Mouse (Mus musculus): Measurements from ENCODE around the gene Lrrc38. TPM values are rescaled to one million over a fixed set of nuclear protein-coding genes. Genes with fewer than 3 reads are reported as not detected.
A peak's percentile ranks its signal among the peaks of the same experiment; 100 is the strongest.

Lrrc38 gene
- polyA plus RNA-seq, 1 experiment from 2014 or later = 0.07 TPM

DNA sequence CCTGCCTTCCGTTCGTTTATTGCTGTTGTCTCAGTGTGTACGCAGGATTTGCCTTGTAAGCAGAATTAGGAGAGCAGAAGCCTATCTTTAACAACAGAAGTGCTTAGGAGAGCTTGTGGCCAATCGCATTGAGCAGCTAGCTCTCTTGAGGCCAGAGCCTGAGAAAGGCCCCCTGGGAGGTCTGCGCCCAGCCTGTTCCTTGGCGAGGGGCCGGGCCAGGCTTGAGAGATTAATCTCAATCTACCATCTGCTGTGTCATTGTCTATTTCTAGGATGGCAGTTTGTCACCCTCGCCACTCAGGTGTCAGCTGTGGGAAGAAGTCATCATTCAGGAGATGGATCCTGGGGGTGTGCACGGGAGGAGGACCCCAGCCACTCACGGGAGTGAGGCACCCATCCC, 12.0 kb downstream of the Lrrc38 start:
- Histone ChIP-seq H3K27ac (no peak overlapping the region), H3K4me2 (no peak overlapping the region), H3K4me3 (no peak overlapping the region), H3K9ac (no peak overlapping the region), H3K4me1 (no peaks in the 10 kb centered on the region), H3K36me3 (no peaks in the 10 kb centered on the region), H3K27me3 (no peaks in the 10 kb centered on the region), H3K9me3 (no peaks in the 10 kb centered on the region)
- no peak for ATAC-seq (ENCODE audit: borderline replicate concordance, extremely low read depth, low FRiP score, low TSS enrichment)
- whole genome bisulfite sequencing = 66% methylated on average over 10 of the region's 10 CpGs

- Histone ChIP-seq H3K27me3 (no peaks in the 10 kb centered on the region), H3K4me1 (no peaks in the 10 kb centered on the region), H3K36me3 (no peaks in the 10 kb centered on the region), H3K9me3 (no peaks in the 10 kb centered on the region), H3K4me2 (no peak overlapping the region), H3K27ac (no peak overlapping the region), H3K9ac (no peak overlapping the region), H3K4me3 (no peak overlapping the region)
- 46% methylated on average over 15 of the region's 15 CpGs for WGBS
- ATAC-seq (ENCODE audit: borderline replicate concordance, extremely low read depth, low FRiP score, low TSS enrichment) = no peak
These were observed 17.0 kb downstream of the Lrrc38 start for GRCm38 (mm10) chr4:143366415-143367041.

DNA sequence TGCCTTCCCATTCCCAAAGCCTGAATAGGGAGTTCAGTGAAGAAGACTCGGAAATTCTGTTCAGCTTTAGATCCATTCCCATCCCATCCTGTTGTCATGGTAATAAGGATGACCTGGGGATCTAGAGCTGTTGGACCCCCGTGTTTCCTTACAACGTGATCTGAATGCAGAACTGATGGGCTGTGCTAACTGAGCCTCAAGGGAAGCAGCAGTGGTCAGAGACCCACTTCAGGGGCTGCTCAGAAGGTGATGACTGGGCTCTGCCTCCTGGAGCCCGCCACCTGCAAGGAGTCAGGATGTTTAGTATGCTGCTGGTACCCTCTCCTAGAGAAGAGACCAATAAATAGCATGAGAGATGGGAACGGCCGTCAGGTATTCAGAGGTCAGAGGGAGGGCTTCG, 29.9 kb downstream of the Lrrc38 start:
- Histone ChIP-seq H3K27me3 (peaks cover 11% of the 10 kb centered on the region; the same call in 1 of the 2 replicates), H3K4me3 (no peak overlapping the region), H3K4me1 (no peaks in the 10 kb centered on the region), H3K9me3 (no peaks in the 10 kb centered on the region), H3K36me3 (no peaks in the 10 kb centered on the region), H3K27ac (no peak overlapping the region), H3K4me2 (no peak overlapping the region), H3K9ac (no peak overlapping the region)
- ATAC-seq (ENCODE audit: borderline replicate concordance, extremely low read depth, low FRiP score, low TSS enrichment) = no peak
- 36% methylated on average over 7 of the region's 7 CpGs for WGBS

DNA sequence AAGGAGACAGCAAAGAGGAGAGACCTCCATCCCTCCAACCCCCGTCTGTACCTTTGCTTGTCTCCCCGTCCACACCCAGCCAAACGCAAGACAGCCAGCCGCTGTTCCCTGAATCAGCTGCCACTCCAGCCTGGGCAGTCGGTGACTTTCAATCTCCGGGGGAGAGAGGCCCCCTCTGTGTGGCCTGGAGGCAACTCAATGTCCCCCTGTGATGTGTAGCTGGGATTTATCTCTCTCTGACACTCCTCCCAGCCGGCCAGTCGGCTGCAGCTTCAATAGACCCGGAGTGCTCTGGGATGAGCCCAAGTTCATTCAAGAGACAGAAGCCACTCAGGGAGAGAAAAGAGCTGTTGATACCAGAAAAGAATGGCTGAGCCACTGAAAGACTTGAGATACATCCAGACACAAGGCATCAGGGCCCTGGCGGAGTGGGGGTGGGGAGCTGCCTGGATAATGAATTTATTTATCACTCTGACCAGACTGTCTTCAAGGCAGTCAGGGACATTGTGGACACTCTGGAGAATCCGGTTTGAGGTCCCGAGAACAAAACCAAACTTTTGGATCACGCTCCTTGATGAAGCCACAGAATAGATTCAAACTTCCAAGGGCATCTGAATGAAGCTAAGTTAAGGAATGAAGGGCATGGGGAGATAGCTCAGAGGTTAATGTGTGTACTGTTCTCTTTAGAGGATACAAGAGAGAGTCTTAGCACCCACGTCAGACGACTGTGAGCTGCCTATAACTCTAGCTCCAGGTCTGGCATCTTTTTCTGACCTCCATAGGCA, 30.6 kb downstream of the Lrrc38 start:
- Histone ChIP-seq H3K27ac (no peak overlapping the region), H3K9me3 (no peaks in the 10 kb centered on the region), H3K27me3 (peaks cover 11% of the 10 kb centered on the region; the same call in 1 of the 2 replicates), H3K4me3 (no peak overlapping the region), H3K9ac (no peak overlapping the region), H3K4me2 (no peak overlapping the region), H3K4me1 (no peaks in the 10 kb centered on the region), H3K36me3 (no peaks in the 10 kb centered on the region)
- ATAC-seq (ENCODE audit: borderline replicate concordance, extremely low read depth, low FRiP score, low TSS enrichment) = 0 out of 2 replicates have a peak, but pooled peaks have one; percentile 35
- WGBS = 30% methylated on average over 15 of the region's 15 CpGs

- Histone ChIP-seq H3K4me1 (no peaks in the 10 kb centered on the region), H3K4me3 (no peak overlapping the region), H3K36me3 (no peaks in the 10 kb centered on the region), H3K9me3 (no peaks in the 10 kb centered on the region), H3K9ac (no peak overlapping the region), H3K4me2 (no peak overlapping the region), H3K27ac (no peak overlapping the region), H3K27me3 (peaks cover 11% of the 10 kb centered on the region; the same call in 1 of the 2 replicates)
- ATAC-seq (ENCODE audit: borderline replicate concordance, extremely low read depth, low FRiP score, low TSS enrichment) = no peak
- WGBS = under 1% methylated on average over 5 of the region's 5 CpGs
These were observed 31.1 kb downstream of the Lrrc38 start for GRCm38 (mm10) chr4:143380716-143381004.

GRCm38 (mm10) chr4:143382163-143382562, 32.6 kb downstream of the Lrrc38 start:
- no peak overlapping the region for H3K4me3 ChIP-seq
- no peak overlapping the region for H3K27ac ChIP-seq
- no peak overlapping the region for H3K9ac ChIP-seq
- 67% methylated on average over 3 of the region's 3 CpGs for WGBS
- peaks cover 11% of the 10 kb centered on the region; the same call in 1 of the 2 replicates for H3K27me3 ChIP-seq
- H3K9me3 ChIP-seq = no peaks in the 10 kb centered on the region
- no peak for ATAC-seq (ENCODE audit: borderline replicate concordance, extremely low read depth, low FRiP score, low TSS enrichment)
- no peaks in the 10 kb centered on the region for H3K36me3 ChIP-seq
- no peak overlapping the region for H3K4me2 ChIP-seq
- H3K4me1 ChIP-seq = no peaks in the 10 kb centered on the region

GRCm38 (mm10) chr4:143383646-143384045, 34.1 kb downstream of the Lrrc38 start:
- no peaks in the 10 kb centered on the region for H3K4me1 ChIP-seq
- no peaks in the 10 kb centered on the region for H3K9me3 ChIP-seq
- no peak overlapping the region for H3K4me2 ChIP-seq
- H3K27me3 ChIP-seq = peaks cover 11% of the 10 kb centered on the region; the same call in 1 of the 2 replicates
- H3K9ac ChIP-seq = no peak overlapping the region
- no peak for ATAC-seq (ENCODE audit: borderline replicate concordance, extremely low read depth, low FRiP score, low TSS enrichment)
- H3K4me3 ChIP-seq = no peak overlapping the region
- no peaks in the 10 kb centered on the region for H3K36me3 ChIP-seq
- H3K27ac ChIP-seq = no peak overlapping the region
- WGBS = 37% methylated on average over 4 of the region's 4 CpGs

- Histone ChIP-seq H3K9ac (peak overlapping the region; percentile 34; the same call in 1 of the 2 replicates), H3K27me3 (no peaks in the 10 kb centered on the region), H3K27ac (no peak overlapping the region), H3K9me3 (no peaks in the 10 kb centered on the region), H3K4me2 (peak overlapping the region; percentile 69), H3K4me1 (no peaks in the 10 kb centered on the region), H3K4me3 (peak overlapping the region; percentile 40), H3K36me3 (no peaks in the 10 kb centered on the region)
- peak; percentile 77; the same call in 1 of the 2 replicates for ATAC-seq (ENCODE audit: borderline replicate concordance, extremely low read depth, low FRiP score, low TSS enrichment)
- 11% methylated on average over 22 of the region's 43 CpGs for WGBS
These were observed 39.6 kb downstream of the Lrrc38 start for GRCm38 (mm10) chr4:143388955-143389702.

DNA sequence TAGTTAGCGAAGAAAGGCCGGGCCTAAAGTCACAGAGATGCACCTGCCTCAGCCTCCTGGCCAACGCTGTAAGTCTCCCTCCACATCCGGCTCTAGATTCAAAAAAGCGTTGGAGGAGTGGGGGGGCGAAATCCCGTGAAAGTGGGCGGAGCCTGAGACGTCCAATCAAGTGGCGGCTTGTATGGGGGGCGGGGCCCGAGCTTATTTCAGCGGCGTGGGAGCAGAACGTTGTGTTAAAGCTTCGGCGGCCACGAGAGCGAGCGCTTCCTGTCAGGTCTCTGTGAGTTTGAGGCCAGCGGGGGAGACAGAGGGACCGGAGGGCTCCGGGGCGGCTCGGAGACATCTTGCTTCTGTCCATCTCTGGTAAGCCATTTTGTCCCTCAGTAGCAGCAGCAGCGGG, 44.6 kb downstream of the Lrrc38 start, which contains the start of gene Pramel1:
Gene Pramel1 (plus strand): TSS at position 248 of the 400 bp plus-strand sequence.
- H3K27ac ChIP-seq = no peak within 1 kb of the TSS
- WGBS = 75% methylated on average over 26 of the region's 26 CpGs
- H3K27me3 ChIP-seq = no peaks in the 10 kb centered on the region

DNA sequence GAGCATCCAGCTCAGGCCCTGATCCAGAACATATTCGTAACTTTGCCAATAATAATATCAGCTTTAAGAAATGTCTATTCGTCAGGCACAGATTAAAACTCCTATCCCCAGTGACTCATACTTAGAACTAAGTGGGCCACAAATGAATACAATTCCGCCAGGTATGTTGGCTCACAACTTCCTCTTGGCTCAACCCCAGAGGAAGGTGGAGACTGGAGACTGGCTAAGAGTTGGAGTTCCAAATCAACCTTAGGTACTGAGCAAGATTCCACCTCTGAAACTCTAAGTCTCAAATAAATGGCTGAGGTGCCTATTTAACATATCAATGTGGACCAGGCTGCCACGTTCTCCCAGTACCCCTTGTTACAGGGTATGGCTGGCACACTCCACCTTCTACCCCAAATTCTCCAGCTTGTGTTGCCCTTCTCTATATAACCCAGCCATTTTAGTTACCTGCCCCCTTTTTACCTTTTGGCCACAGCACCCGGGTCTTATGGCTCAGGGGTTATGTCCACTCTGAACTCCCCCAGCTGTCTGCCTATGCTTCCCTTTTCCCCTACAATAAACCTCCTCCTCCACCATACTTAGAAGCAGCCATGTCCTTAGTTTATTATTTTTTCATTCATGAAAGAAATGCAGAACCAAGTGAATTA, 62.1 kb downstream of the Lrrc38 start:
- Histone ChIP-seq H3K9me3 (no peaks in the 10 kb centered on the region), H3K27ac (no peak overlapping the region), H3K4me3 (peak overlapping the region; percentile 68), H3K9ac (peak overlapping the region; percentile 52; the same call in 1 of the 2 replicates), H3K36me3 (peaks cover 24% of the 10 kb centered on the region), H3K4me1 (0 out of 2 replicates have a peak, but pooled peaks cover 6% of the 10 kb centered on the region), H3K4me2 (peak overlapping the region; percentile 50), H3K27me3 (no peaks in the 10 kb centered on the region)
- ATAC-seq (ENCODE audit: borderline replicate concordance, extremely low read depth, low FRiP score, low TSS enrichment) = 0 out of 2 replicates have a peak, but pooled peaks have one; percentile 20
- WGBS = 63% methylated on average over 5 of the region's 5 CpGs

More for the DNA sequence above, 44.6 kb downstream of the Lrrc38 start, which contains the start of gene Pramel1:
- Histone ChIP-seq H3K36me3 (no peaks in the 10 kb centered on the region), H3K4me2 (no peak within 1 kb of the TSS), H3K4me1 (no peaks in the 10 kb centered on the region), H3K4me3 (no peak within 1 kb of the TSS), H3K9me3 (no peaks in the 10 kb centered on the region), H3K9ac (no peak within 1 kb of the TSS)
- ATAC-seq (ENCODE audit: borderline replicate concordance, extremely low read depth, low FRiP score, low TSS enrichment) = no peak
